Mouse (Mus musculus) layer of hippocampus, adult 6 months (tissue): ENCODE results near the gene Gjd3. TPM values are rescaled to one million over a fixed set of nuclear protein-coding genes. Genes with fewer than 3 reads are reported as not detected.

ENCODE experiments used
- long read RNA-seq, 2 experiments: library from polyadenylated mRNA; unstranded; transcript quantifications; one replicate each; pipeline ENCODE4 v2.0.0; 2019 to 2020
- polyA plus RNA-seq: library from polyadenylated mRNA; unstranded; fragments of <200 nt; fragmentation: Nextera tagmentation; gene quantifications from 2 replicates; pipeline ENCODE4 v1.2.3, GENCODE M21; 2021

Gjd3 gene
- 1.7 and 3.3 TPM in 2 replicates for polyA plus RNA-seq
- long read RNA-seq, experiment 1, transcript Gjd3-201 (1 exons, 837 nt) = major isoform, 6 of 6 reads
- long read RNA-seq, experiment 1, partial matches to known transcripts = 0 of 6 reads
- long read RNA-seq, experiment 1, other reads (novel, unspliced or antisense) = 0 of 6 reads
- long read RNA-seq, experiment 2, partial matches to known transcripts = 0 of 4 reads
- long read RNA-seq, experiment 2, other reads (novel, unspliced or antisense) = 2 of 4 reads

GRCm38 (mm10) chr11:98982773-98983133, at the start of gene Gjd3:
Gjd3 (minus strand) TSS chr11:98983016.

GRCm38 (mm10) chr11:99023500-99024467, 41.0 kb upstream of the Gjd3 start, which contains the start of gene Top2a:
Top2a (minus strand) TSS chr11:99024189.

Other genes with a start within 250 kb of the Gjd3 start
- 120 and 123 TPM in 2 replicates for gene Thra, start 242.4 kb downstream of the Gjd3 start, polyA plus RNA-seq
- gene Nr1d1, start 207.7 kb downstream of the Gjd3 start, polyA plus RNA-seq = 48.4 and 57.5 TPM in 2 replicates
- 12.2 and 12.4 TPM in 2 replicates for gene Msl1, start 187.5 kb downstream of the Gjd3 start, polyA plus RNA-seq
- 6.6 and 7.3 TPM in 2 replicates for gene Casc3, start 178.1 kb downstream of the Gjd3 start, polyA plus RNA-seq
- gene Rapgefl1, start 146.2 kb downstream of the Gjd3 start, polyA plus RNA-seq = 12.1 and 13.2 TPM in 2 replicates
- gene Wipf2, start 119.4 kb downstream of the Gjd3 start, polyA plus RNA-seq = 5.2 and 5.5 TPM in 2 replicates
- gene Cdc6, start 75.2 kb downstream of the Gjd3 start, polyA plus RNA-seq = 0.19 and 0.30 TPM in 2 replicates
- 3.1 and 4.1 TPM in 2 replicates for gene Rara, start 55.2 kb downstream of the Gjd3 start, polyA plus RNA-seq
- 0.38 and 0.46 TPM in 2 replicates for gene Top2a, start 41.2 kb upstream of the Gjd3 start, polyA plus RNA-seq
- 85.7 and 104 TPM in 2 replicates for gene Igfbp4, start 58.2 kb upstream of the Gjd3 start, polyA plus RNA-seq
- 0.05 and 0.31 TPM in 2 replicates for gene Tns4, start 106.3 kb upstream of the Gjd3 start, polyA plus RNA-seq
- gene Ccr7, start 172.1 kb upstream of the Gjd3 start, polyA plus RNA-seq = 0.06 TPM in 1 of 2 replicates, not detected in the other
- gene Smarce1, start 248.0 kb upstream of the Gjd3 start, polyA plus RNA-seq = 33.7 and 36.5 TPM in 2 replicates